Mouse (Mus musculus) heart, postnatal 0 days (tissue): ENCODE results near the gene Adgb. TPM values are rescaled to one million over a fixed set of nuclear protein-coding genes. Genes with fewer than 3 reads are reported as not detected.

ENCODE experiments used
- ATAC-seq: fragments of 200-750 bp; cut with Nextera tagmentation; 2 replicates; pipeline ENCODE4 v1.8.0; 2017; ENCODE audit warnings: low read depth, moderate number of reproducible peaks, moderate library complexity; ENCODE audit not compliant: insufficient read depth
- DNase-seq: peaks from one replicate; pipeline ENCODE4 v3.0.0-alpha.2; 2016; ENCODE audit warnings: low spot score
- H3K27ac ChIP-seq: fragments of 300-500 bp; sonication (generic); 2 replicates; pipeline ENCODE4 v1.5.1; 2014; ENCODE audit warnings: low read depth, mild to moderate bottlenecking
- H3K27me3 ChIP-seq: fragments of 300-500 bp; sonication (generic); 2 replicates; pipeline ENCODE4 v1.6.1; 2014; ENCODE audit warnings: low read length, mixed read lengths; ENCODE audit not compliant: control insufficient read depth, insufficient read depth
- H3K36me3 ChIP-seq: fragments of 300-500 bp; sonication (generic); replicated peaks from 2 replicates; pipeline ENCODE4 v1.6.1; 2014; ENCODE audit warnings: low read length, mixed read lengths; ENCODE audit not compliant: control insufficient read depth, insufficient read depth
- H3K4me1 ChIP-seq: fragments of 300-500 bp; sonication (generic); 2 replicates; pipeline ENCODE4 v1.6.1; 2014; ENCODE audit warnings: antibody characterized with exemption; ENCODE audit not compliant: control insufficient read depth, insufficient read depth
- H3K4me2 ChIP-seq: fragments of 300-500 bp; sonication (generic); 2 replicates; pipeline ENCODE4 v1.6.1; 2014; ENCODE audit warnings: low read depth, mild to moderate bottlenecking, low read length, moderate library complexity
- H3K4me3 ChIP-seq: fragments of 300-500 bp; sonication (generic); 2 replicates; pipeline ENCODE4 v1.5.1; 2014; ENCODE audit warnings: low read depth, low read length
- H3K9ac ChIP-seq: fragments of 300-500 bp; sonication (generic); replicated peaks from 2 replicates; pipeline ENCODE4 v1.6.1; 2014; ENCODE audit warnings: low read depth, low read length, mixed read lengths
- H3K9me3 ChIP-seq: fragments of 300-500 bp; sonication (generic); replicated peaks from 2 replicates; pipeline ENCODE4 v1.6.1; 2016; ENCODE audit warnings: low read length; ENCODE audit not compliant: control insufficient read depth
- CTCF ChIP-seq: IDR thresholded peaks from 2 replicates; pipeline ENCODE4 v1.5.1; 2016; ENCODE audit warnings: antibody characterized with exemption, control low read depth, low read depth
- EP300 ChIP-seq: IDR thresholded peaks from 2 replicates; pipeline ENCODE4 v1.6.1; 2016; ENCODE audit warnings: antibody characterized with exemption, low read depth
- WGBS: fragments of 180-500 bp; shearing (Covaris S2); extraction: QIAGEN DNeasy Blood & Tissue Kit; methylation state at CpG from one replicate; pipeline ENCODE4 v1.1.7; 2014; 5-methylcytosine and 5-hydroxymethylcytosine counted together
- polyA plus RNA-seq: library from polyadenylated mRNA; unstranded; fragments of >200 nt; fragmentation: Nextera tagmentation; extraction: Ambion mirVana; gene quantifications from 2 replicates; pipeline ENCODE4 v1.2.1, GENCODE M21; 2015
- total RNA-seq: library from RNA; depleted of rRNA; stranded (reverse); fragments of >200 nt; gene quantifications from 2 replicates; pipeline ENCODE4 v1.2.3, GENCODE M21; 2014; ENCODE audit warnings: low replicate concordance; rRNA removed

Adgb gene
- total and polyA plus RNA-seq, 2 experiments from 2014 or later = 0.07 TPM; not detected in 1

DNA sequence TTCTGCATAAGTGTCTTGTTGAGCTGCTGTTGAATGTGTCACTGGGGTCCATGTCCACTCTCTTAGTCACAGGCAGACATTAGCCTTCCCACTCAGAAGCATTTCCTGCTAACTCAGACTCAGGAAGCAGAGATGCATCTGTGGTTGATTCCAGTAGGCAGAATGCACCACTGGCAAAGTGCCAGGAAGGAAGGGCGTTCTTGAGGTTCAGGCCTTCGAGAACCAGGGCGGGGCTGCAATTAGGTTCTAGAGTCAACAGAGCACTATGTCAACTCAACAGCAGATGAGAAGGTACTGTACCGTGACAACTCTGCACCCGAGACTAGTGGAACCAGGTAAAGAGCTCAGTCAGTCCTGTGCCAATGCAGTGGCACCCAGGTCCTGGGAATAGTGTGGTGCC is 164.7 kb downstream of the Adgb start:
- no peak for ATAC-seq
- 62% methylated on average over 5 of the region's 5 CpGs for WGBS

DNA sequence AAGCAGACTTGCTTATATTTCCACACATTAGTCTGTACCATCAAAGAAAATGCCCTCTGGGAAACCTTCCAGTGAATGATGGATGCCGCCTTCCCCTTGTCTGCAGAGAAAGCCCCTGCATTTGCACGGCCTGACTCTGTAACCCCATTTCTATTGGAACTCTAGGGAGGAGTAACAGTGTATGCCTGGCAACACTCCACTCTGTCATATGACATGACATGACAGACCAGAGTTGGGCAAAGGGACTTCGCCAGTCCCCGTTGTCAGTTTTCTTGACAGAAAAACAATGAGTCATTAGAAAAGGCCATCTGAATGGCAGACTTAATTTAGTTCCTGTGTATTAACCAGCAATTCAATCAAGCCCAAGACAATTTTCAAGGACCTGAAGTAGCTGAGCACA is 167.8 kb downstream of the Adgb start:
- DNase-seq = no peak
- 57% methylated on average over 4 of the region's 4 CpGs for WGBS
- no peak overlapping the region for H3K4me3 ChIP-seq
- TF ChIP-seq CTCF = no peak
- no peaks in the 10 kb centered on the region for H3K27me3 ChIP-seq
- no peak overlapping the region for H3K27ac ChIP-seq
- no peaks in the 10 kb centered on the region for H3K36me3 ChIP-seq
- no peaks in the 10 kb centered on the region for H3K4me1 ChIP-seq
- H3K9me3 ChIP-seq = no peaks in the 10 kb centered on the region
- no peak overlapping the region for H3K9ac ChIP-seq
- H3K4me2 ChIP-seq = no peak overlapping the region
- ATAC-seq = no peak

More for the DNA sequence above, 164.7 kb downstream of the Adgb start:
- Histone ChIP-seq H3K4me1 (no peaks in the 10 kb centered on the region), H3K4me3 (no peak overlapping the region), H3K27me3 (no peaks in the 10 kb centered on the region), H3K27ac (no peak overlapping the region), H3K9ac (no peak overlapping the region), H3K4me2 (no peak overlapping the region), H3K9me3 (no peaks in the 10 kb centered on the region), H3K36me3 (no peaks in the 10 kb centered on the region)
- DNase-seq = no peak
- no peak for TF ChIP-seq CTCF

DNA sequence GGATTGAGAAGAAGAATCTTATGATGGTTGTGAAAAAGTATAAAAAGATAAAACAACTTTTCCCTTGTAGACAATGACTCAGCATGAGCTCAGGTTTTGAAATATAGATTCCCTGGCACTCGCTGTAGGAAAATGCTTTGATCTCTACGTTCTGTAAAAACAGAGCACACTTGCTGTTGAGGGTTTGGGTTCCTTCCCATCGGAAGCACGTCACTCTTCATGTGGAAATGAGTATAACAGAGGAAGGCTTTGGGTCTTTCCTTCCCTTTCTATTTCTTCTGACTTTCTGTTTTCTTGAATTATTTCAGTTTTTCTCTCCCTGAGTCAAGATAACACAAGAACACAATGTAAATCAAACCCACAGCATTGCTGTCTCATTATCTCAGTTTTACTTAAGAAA is 170.4 kb downstream of the Adgb start:
- DNase-seq (no peak), ATAC-seq (no peak)
- no peaks in the 10 kb centered on the region for H3K27me3 ChIP-seq
- no peak overlapping the region for H3K27ac ChIP-seq
- H3K36me3 ChIP-seq = no peaks in the 10 kb centered on the region
- no peaks in the 10 kb centered on the region for H3K4me1 ChIP-seq
- WGBS = 39% methylated on average over 4 of the region's 4 CpGs
- no peak overlapping the region for H3K4me3 ChIP-seq
- H3K9me3 ChIP-seq = no peaks in the 10 kb centered on the region
- no peak overlapping the region for H3K4me2 ChIP-seq
- H3K9ac ChIP-seq = no peak overlapping the region
- TF ChIP-seq CTCF = no peak
- no peak for TF ChIP-seq EP300

DNA sequence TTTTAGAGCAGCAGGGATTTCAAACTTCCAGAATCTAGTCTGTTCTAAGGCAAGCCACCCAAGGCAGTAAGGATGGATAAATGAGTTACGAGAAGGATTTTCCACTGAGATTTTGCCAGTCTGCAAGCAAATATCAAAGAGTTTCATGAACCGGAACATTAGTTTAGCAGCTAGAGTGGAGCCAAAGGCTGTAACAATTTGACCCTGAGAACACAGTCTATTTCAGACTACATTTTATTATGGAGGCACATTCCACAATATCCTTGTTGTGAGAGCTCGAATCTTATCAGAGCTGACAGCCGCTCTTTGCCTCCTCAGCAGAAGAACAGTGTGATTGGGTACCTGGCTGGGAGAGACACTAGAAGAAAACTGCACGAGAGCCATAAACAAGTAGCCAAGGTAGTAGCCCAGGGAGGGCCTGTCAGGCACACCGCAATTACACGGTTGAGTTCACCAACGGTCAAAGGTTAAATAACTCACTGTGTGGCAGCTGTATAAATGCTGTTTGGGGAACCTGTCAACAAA is 171.1 kb downstream of the Adgb start:
- Histone ChIP-seq H3K4me2 (no peak overlapping the region), H3K27ac (no peak overlapping the region), H3K4me3 (no peak overlapping the region), H3K4me1 (no peaks in the 10 kb centered on the region), H3K36me3 (no peaks in the 10 kb centered on the region), H3K9me3 (no peaks in the 10 kb centered on the region), H3K9ac (no peak overlapping the region), H3K27me3 (no peaks in the 10 kb centered on the region)
- no peak for ATAC-seq
- 34% methylated on average over 8 of the region's 8 CpGs for WGBS
- TF ChIP-seq EP300 (no peak), CTCF (no peak)
- DNase-seq = no peak

DNA sequence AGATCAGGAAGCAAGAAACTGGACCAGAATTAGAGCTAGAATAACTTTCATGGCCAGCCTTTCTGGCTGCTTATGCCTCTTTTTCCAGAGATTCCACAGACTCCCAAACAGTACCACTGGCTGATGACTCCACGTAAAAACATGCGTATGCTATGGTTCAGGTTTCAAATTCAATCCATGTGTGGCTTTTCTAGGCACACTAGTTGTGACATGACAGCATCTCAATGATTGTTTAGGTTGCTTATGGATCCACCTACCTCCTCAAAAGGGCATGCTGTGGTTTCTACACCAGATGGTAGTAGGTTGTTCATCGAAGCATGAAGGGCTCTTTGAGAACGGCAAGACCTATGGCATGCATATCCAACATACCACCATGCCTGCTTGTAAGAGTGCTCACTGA is 172.1 kb downstream of the Adgb start:
- TF ChIP-seq EP300 (no peak), CTCF (no peak)
- no peak overlapping the region for H3K27ac ChIP-seq
- WGBS = 90% methylated on average over 4 of the region's 4 CpGs
- ATAC-seq (no peak), DNase-seq (no peak)
- H3K4me2 ChIP-seq = no peak overlapping the region
- H3K9ac ChIP-seq = no peak overlapping the region
- H3K27me3 ChIP-seq = no peaks in the 10 kb centered on the region
- no peaks in the 10 kb centered on the region for H3K4me1 ChIP-seq
- no peaks in the 10 kb centered on the region for H3K9me3 ChIP-seq
- no peak overlapping the region for H3K4me3 ChIP-seq
- H3K36me3 ChIP-seq = no peaks in the 10 kb centered on the region

DNA sequence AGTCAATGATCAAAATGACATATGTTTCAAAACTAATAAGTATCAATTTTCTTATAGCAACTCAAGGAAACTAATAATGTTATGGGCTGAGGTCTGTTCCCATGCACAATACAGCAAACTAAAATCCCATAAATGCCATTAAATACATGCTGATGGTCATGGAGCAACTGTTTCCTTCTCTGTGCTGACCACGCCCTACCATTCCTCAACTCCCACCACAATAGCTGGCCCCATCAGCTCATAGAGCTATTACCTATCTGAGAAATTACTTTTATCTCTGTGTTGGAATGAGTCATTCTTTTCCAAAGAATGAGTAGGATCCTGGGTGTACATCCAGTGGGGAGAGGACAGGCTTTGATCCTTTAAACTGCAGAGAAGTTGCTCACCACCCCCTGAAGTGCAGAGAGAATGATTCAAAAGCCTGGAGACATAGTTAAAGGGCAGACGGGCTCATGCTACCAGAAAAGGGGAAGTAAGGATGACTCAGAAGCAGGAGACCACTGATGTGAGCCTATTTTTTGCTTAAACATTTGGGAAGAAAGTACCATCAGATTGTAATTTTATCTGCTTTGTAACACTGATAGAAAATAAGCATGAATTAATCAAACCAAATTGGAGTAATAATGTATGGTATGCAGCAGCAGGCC is 184.8 kb downstream of the Adgb start:
- H3K27ac ChIP-seq = no peak overlapping the region
- H3K9me3 ChIP-seq = no peaks in the 10 kb centered on the region
- no peak overlapping the region for H3K4me2 ChIP-seq
- H3K4me1 ChIP-seq = no peaks in the 10 kb centered on the region
- whole genome bisulfite sequencing = 49% methylated on average over 2 of the region's 2 CpGs
- TF ChIP-seq CTCF (no peak), EP300 (no peak)
- H3K4me3 ChIP-seq = no peak overlapping the region
- ATAC-seq (no peak), DNase-seq (no peak)
- H3K9ac ChIP-seq = no peak overlapping the region
- no peaks in the 10 kb centered on the region for H3K27me3 ChIP-seq
- H3K36me3 ChIP-seq = no peaks in the 10 kb centered on the region

Other genes with a start within 250 kb of the Adgb start
- 3.9 and 4.6 TPM in 2 replicates for gene Rab32, start 85.9 kb upstream of the Adgb start, total RNA-seq
- gene Rab32, start 85.9 kb upstream of the Adgb start, polyA plus RNA-seq = 4.0 and 5.1 TPM in 2 replicates
- gene Gm10944, start 209.0 kb upstream of the Adgb start, total RNA-seq = not detected in 2 replicates
- gene Gm10944, start 209.0 kb upstream of the Adgb start, polyA plus RNA-seq = not detected in 2 replicates